In the genomic region with DNA sequence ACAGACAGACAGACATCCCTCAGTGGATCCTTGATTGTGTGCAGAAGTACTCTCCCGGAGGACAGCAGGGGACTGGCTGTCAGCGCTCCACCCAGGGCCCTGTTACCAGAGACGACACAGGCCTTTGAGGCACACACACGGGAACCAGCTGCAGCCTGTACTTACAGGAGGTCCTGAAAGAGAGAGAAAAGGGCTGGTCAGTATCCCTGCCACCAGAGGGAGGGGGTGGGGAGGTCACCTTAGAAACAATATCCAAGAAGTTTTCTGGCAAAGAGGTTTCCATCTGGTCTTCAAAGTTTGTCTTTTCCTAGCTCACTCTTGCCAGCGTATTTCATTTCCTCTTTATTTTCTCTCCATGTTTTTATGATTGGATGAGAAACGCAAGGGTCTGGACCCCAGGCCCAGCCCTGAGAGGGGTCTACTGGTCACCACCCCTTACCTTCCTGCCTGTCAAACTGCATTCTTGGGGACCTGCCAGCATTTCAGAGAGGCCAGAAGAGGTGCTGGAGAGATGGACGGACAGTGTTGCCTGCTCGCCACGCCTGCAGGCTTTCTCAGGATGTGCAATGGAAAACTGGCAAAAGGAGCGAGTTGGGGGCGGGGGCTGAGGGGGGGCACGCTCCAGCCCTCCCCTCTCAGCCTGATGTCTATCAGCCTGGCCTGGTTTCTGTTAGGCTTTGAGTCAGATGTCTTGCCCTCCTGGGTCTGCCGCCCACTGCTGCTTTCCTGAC, we compare ENCODE assay signal across 9 mouse cellular contexts. TPM values are rescaled to one million over a fixed set of nuclear protein-coding genes. Genes with fewer than 3 reads are reported as not detected.
A peak's percentile ranks its signal among the peaks of the same experiment; 100 is the strongest.
DNase-seq lines count a peak whose midpoint lies in the region; ATAC-seq and TF ChIP-seq lines count a peak whose summit lies in the region.
"Had no signal": no experiment of that assay in that cellular context is flagged by ENCODE, and none has a peak within 500 bp of the region (broad histone marks: within the 10 kb centered on the region; RNA-seq: fewer than 3 reads in every experiment).

No protein-coding gene starts in this region.

- no peak for TF ChIP-seq POLR2A in brain, embryonic 14.5 days (IDR thresholded peaks at IDR 0.05; ENCODE audit: borderline replicate concordance, extremely low read depth, insufficient read depth, insufficient read length, poor library complexity, severe bottlenecking)

- no peaks in the 10 kb centered on the region for H3K27me3 ChIP-seq in hindbrain, embryonic 16.5 days (replicated peaks; ENCODE audit: control insufficient read depth, insufficient read depth, low read length)
- no peaks in the 10 kb centered on the region for H3K27me3 ChIP-seq in hindbrain, embryonic 13.5 days
- H3K27me3 ChIP-seq in heart, embryonic 11.5 days (ENCODE audit: control insufficient read depth, insufficient read depth, low read length) = no peaks in the 10 kb centered on the region
- no peaks in the 10 kb centered on the region for H3K27me3 ChIP-seq in limb, embryonic 12.5 days
- H3K27me3 ChIP-seq: liver, embryonic 15.5 days had no signal

- no peak overlapping the region for H3K4me3 ChIP-seq in hindbrain, embryonic 16.5 days (ENCODE audit: low read length)
- H3K4me3 ChIP-seq in hindbrain, embryonic 13.5 days = no peak overlapping the region
- no peak overlapping the region for H3K4me3 ChIP-seq in heart, embryonic 11.5 days (ENCODE audit: low read depth, low read length)
- H3K4me3 ChIP-seq in limb, embryonic 12.5 days (replicated peaks) = no peak overlapping the region
- H3K4me3 ChIP-seq: liver, embryonic 15.5 days had no signal

- peak; percentile 27; the same call in 1 of the 2 replicates for ATAC-seq in hindbrain, embryonic 16.5 days
- no peak for ATAC-seq in hindbrain, embryonic 13.5 days (ENCODE audit: low FRiP score)
- peak; percentile 70 for ATAC-seq in heart, embryonic 11.5 days (replicated peaks; ENCODE audit: insufficient number of reproducible peaks, low FRiP score, low TSS enrichment)
- ATAC-seq in limb, embryonic 12.5 days (ENCODE audit: insufficient number of reproducible peaks, insufficient read depth, low FRiP score, low TSS enrichment, low read depth) = peak; percentile 72; the same call in 1 of the 2 replicates

- H3K9ac ChIP-seq in hindbrain, embryonic 16.5 days (ENCODE audit: low read depth, low read length) = no peak overlapping the region
- H3K9ac ChIP-seq in hindbrain, embryonic 13.5 days = no peak overlapping the region
- H3K9ac ChIP-seq in heart, embryonic 11.5 days (ENCODE audit: low read depth, low read length) = peak overlapping the region; percentile 54; the same call in 1 of the 2 replicates
- no peak overlapping the region; the same call in 1 of the 2 replicates for H3K9ac ChIP-seq in limb, embryonic 12.5 days (replicated peaks)
- H3K9ac ChIP-seq: liver, embryonic 15.5 days had no signal

- no peaks in the 10 kb centered on the region for H3K36me3 ChIP-seq in hindbrain, embryonic 16.5 days (ENCODE audit: control insufficient read depth, insufficient read depth, low read length)
- H3K36me3 ChIP-seq in hindbrain, embryonic 13.5 days = no peaks in the 10 kb centered on the region
- peaks cover 2% of the 10 kb centered on the region; the same call in 1 of the 2 replicates for H3K36me3 ChIP-seq in heart, embryonic 11.5 days (ENCODE audit: control insufficient read depth, insufficient read depth, low read length)
- no peaks in the 10 kb centered on the region for H3K36me3 ChIP-seq in limb, embryonic 12.5 days
- H3K36me3 ChIP-seq: liver, embryonic 15.5 days had no signal

- TF ChIP-seq CTCF in brain, embryonic 14.5 days (IDR thresholded peaks at IDR 0.05; ENCODE audit: borderline replicate concordance, extremely low read depth, insufficient read depth, insufficient read length) = no peak

- WGBS in hindbrain, embryonic 16.5 days = 44% methylated on average over 13 of the region's 13 CpGs
- 51% methylated on average over 13 of the region's 13 CpGs for WGBS in hindbrain, embryonic 13.5 days
- 12% methylated on average over 13 of the region's 13 CpGs for WGBS in heart, embryonic 11.5 days (ENCODE audit: insufficient replicate concordance)
- WGBS in limb, embryonic 12.5 days = 24% methylated on average over 12 of the region's 13 CpGs

- no peak overlapping the region for H3K4me2 ChIP-seq in hindbrain, embryonic 16.5 days (ENCODE audit: low read length)
- no peak overlapping the region for H3K4me2 ChIP-seq in hindbrain, embryonic 13.5 days
- H3K4me2 ChIP-seq in heart, embryonic 11.5 days = peak overlapping the region; percentile 56
- peak overlapping the region; percentile 41 for H3K4me2 ChIP-seq in limb, embryonic 12.5 days
- H3K4me2 ChIP-seq: liver, embryonic 15.5 days had no signal

- peak; percentile 21 for DNase-seq in brain, embryonic 14.5 days (ENCODE audit: low read depth)
- DNase-seq in right cerebral cortex, postnatal 14 days = no peak
- DNase-seq in layer of hippocampus, postnatal 14 days (ENCODE audit: low spot score in 2 of 2) = no peak
- no peak for DNase-seq in thymus, postnatal 0 days (ENCODE audit: low spot score)

- peaks cover 6% of the 10 kb centered on the region for H3K4me1 ChIP-seq in hindbrain, embryonic 16.5 days (ENCODE audit: control insufficient read depth, insufficient read depth, low read depth, low read length)
- H3K4me1 ChIP-seq in hindbrain, embryonic 13.5 days (replicated peaks) = peaks cover 15% of the 10 kb centered on the region
- peaks cover 39% of the 10 kb centered on the region for H3K4me1 ChIP-seq in heart, embryonic 11.5 days (ENCODE audit: control insufficient read depth, insufficient read depth, low read length)
- H3K4me1 ChIP-seq in limb, embryonic 12.5 days (replicated peaks) = peaks cover 22% of the 10 kb centered on the region
- H3K4me1 ChIP-seq: liver, embryonic 15.5 days had no signal

- peaks cover 10% of the 10 kb centered on the region for H3K9me3 ChIP-seq in hindbrain, embryonic 16.5 days (ENCODE audit: control insufficient read depth, low read length)
- peaks cover 5% of the 10 kb centered on the region for H3K9me3 ChIP-seq in hindbrain, embryonic 13.5 days
- peaks cover 11% of the 10 kb centered on the region for H3K9me3 ChIP-seq in heart, embryonic 11.5 days (replicated peaks; ENCODE audit: control insufficient read depth, low read length)
- peaks cover 9% of the 10 kb centered on the region; the same call in 1 of the 2 replicates for H3K9me3 ChIP-seq in limb, embryonic 12.5 days
- H3K9me3 ChIP-seq: liver, embryonic 15.5 days had no signal

- H3K27ac ChIP-seq in hindbrain, embryonic 16.5 days (ENCODE audit: low read depth, low read length) = no peak overlapping the region
- no peak overlapping the region for H3K27ac ChIP-seq in hindbrain, embryonic 13.5 days
- peak overlapping the region; percentile 91 for H3K27ac ChIP-seq in heart, embryonic 11.5 days (ENCODE audit: low read depth, low read length)
- H3K27ac ChIP-seq in limb, embryonic 12.5 days = peak overlapping the region; percentile 69
- H3K27ac ChIP-seq: liver, embryonic 15.5 days had no signal

RNA-seq across cellular contexts. Expression of gene Col13a1, which starts 58.8 kb away (rescaled TPM):
- 2.4 and 3.1 TPM in 2 replicates for polyA plus RNA-seq in hindbrain, embryonic 16.5 days (2015; fragmentation: Nextera tagmentation; extraction: Ambion mirVana)
- 2.4 and 3.1 TPM in 2 replicates for polyA plus RNA-seq in hindbrain, embryonic 13.5 days (2015; fragmentation: Nextera tagmentation; extraction: Ambion mirVana)
- 2.1 and 3.2 TPM in 2 replicates for polyA plus RNA-seq in brain, embryonic 14.5 days (2012; rRNA removed)
- polyA plus RNA-seq in heart, embryonic 11.5 days (2014; fragmentation: Nextera tagmentation; extraction: Ambion mirVana) = 9.4 and 12.9 TPM in 2 replicates
- 3.0 and 3.9 TPM in 2 replicates for polyA plus RNA-seq in limb, embryonic 12.5 days (2016; fragmentation: Nextera tagmentation; extraction: Ambion mirVana)
- 1 to 10 TPM; 1.7 to 2.4 TPM for total RNA-seq in layer of hippocampus, postnatal 14 days (2021)
- 0.48 and 0.64 TPM in 2 replicates for polyA plus RNA-seq in thymus, postnatal 0 days (2015; fragmentation: Nextera tagmentation; extraction: Ambion mirVana)

Comparison
In these comparisons a context has a peak if more than half of its experiments do, and no peak if none do; other contexts are left out.
1. H3K27ac ChIP-seq: peak in heart, embryonic 11.5 days (single experiment) and limb, embryonic 12.5 days (single experiment); none in hindbrain, embryonic 16.5 days (single experiment) and hindbrain, embryonic 13.5 days (single experiment).
2. H3K4me2 ChIP-seq: peak in heart, embryonic 11.5 days (single experiment) and limb, embryonic 12.5 days (single experiment); none in hindbrain, embryonic 16.5 days (single experiment) and hindbrain, embryonic 13.5 days (single experiment).